Mouse (Mus musculus) central nervous system, embryonic 14 days (tissue): ENCODE data around the gene Tex16. TPM values are rescaled to one million over a fixed set of nuclear protein-coding genes. Genes with fewer than 3 reads are reported as not detected.

Experiments used
- polyA plus RNA-seq: library from polyadenylated mRNA; depleted of rRNA; stranded (reverse); fragments of >200 nt; gene quantifications from 2 replicates; pipeline ENCODE4 v1.2.3, GENCODE M21; 2012; rRNA removed

Tex16 gene
- polyA plus RNA-seq, result 0.05 and 0.13 TPM in 2 replicates

DNA sequence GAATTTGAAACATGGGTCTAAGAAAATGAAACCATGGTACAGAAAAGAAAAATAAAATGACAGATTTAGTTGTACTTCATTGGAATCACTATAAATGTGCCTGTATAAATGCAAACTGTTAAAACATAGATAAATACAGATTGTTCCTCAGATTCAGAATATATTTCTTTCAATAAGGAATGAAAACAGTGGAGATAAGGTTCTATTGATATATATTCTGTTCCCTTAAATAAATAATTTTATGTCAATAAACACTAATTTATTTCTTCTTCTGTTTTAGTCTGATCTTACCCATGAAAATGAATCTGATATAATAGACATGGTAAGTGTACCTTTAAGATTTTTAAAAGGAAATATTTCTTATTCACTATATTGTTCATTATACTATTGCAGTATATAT, at the start of gene Tex16:
Gene Tex16 (plus strand): TSS at position 301 of the 400 bp plus-strand sequence.

Other genes starting within 250 kb of the Tex16 start
- 0.14 and 0.15 TPM in 2 replicates for gene Gm45194, start 119.6 kb upstream of the Tex16 start, polyA plus RNA-seq
- gene 4933403O08Rik, start 228.0 kb downstream of the Tex16 start, polyA plus RNA-seq, result 0.16 and 0.20 TPM in 2 replicates